Mouse (Mus musculus) layer of hippocampus, postnatal 14 days (tissue): ENCODE measurements around the gene Slc27a1. TPM values are rescaled to one million over a fixed set of nuclear protein-coding genes. Genes with fewer than 3 reads are reported as not detected.
"Not testable (repeated sequence)": the region's sequence is repeated elsewhere in the genome, so short reads cannot be mapped to it uniquely, and the experiment has no call there.

Experiments used
- DNase-seq, 2 experiments: peaks; one replicate each; pipeline ENCODE4 v3.0.0; 2021 to 2022; ENCODE audit warnings: low spot score in 2 of 2, mixed read lengths in 1 of 2
- long read RNA-seq, 2 experiments: library from polyadenylated mRNA; stranded (forward); transcript quantifications; one replicate each; pipeline ENCODE4 v2.0.0; 2021
- total RNA-seq, 2 experiments: library from RNA; stranded (reverse); gene quantifications; 2 replicates each; pipeline ENCODE4 v1.2.3; 2021

The Slc27a1 gene
- 100 to 1,000 TPM in 1 of 2 experiments, 10 to 100 TPM in 1; 90.9 to 101 TPM for total RNA-seq
- long read RNA-seq, experiment 1, transcript Slc27a1-205 (11 exons, 3,207 nt), result minor isoform, 5 of 190 reads
- long read RNA-seq, experiment 1, transcript Slc27a1-207 (13 exons, 2,730 nt), result major isoform, 22 of 190 reads
- long read RNA-seq, experiment 1, transcript Slc27a1-201 (14 exons, 2,795 nt), result minor isoform, 6 of 190 reads
- long read RNA-seq, experiment 1, partial matches to known transcripts, result 72 of 190 reads
- long read RNA-seq, experiment 1, other reads (novel, unspliced or antisense), result 85 of 190 reads
- long read RNA-seq, experiment 2, transcript Slc27a1-201 (14 exons, 2,795 nt), result minor isoform, 9 of 139 reads
- long read RNA-seq, experiment 2, transcript Slc27a1-207 (13 exons, 2,730 nt), result major isoform, 14 of 139 reads
- long read RNA-seq, experiment 2, partial matches to known transcripts, result 41 of 139 reads
- long read RNA-seq, experiment 2, other reads (novel, unspliced or antisense), result 73 of 139 reads

GRCm38 (mm10) chr8:71568387-71568937, at the start of gene Slc27a1:
Gene Slc27a1, plus strand, starts transcription at chr8:71568882.
- peak; percentile 68 to 85 for DNase-seq

GRCm38 (mm10) chr8:71519037-71519825, 49.5 kb upstream of the Slc27a1 start:
- DNase-seq, result peak in 1 of 2 experiments; percentile 41

- peak; percentile 88 to 89 for DNase-seq
Observed at GRCm38 (mm10) chr8:71521634-71522033, 47.0 kb upstream of the Slc27a1 start.

GRCm38 (mm10) chr8:71525226-71526050, 43.2 kb upstream of the Slc27a1 start, which contains the start of gene Ccdc194:
Gene Ccdc194, minus strand, starts transcription at chr8:71525711.
- DNase-seq, result no peak

GRCm38 (mm10) chr8:71526272-71526671, 42.4 kb upstream of the Slc27a1 start:
- no peak for DNase-seq

GRCm38 (mm10) chr8:71527162-71527870, 41.4 kb upstream of the Slc27a1 start:
- no peak for DNase-seq

GRCm38 (mm10) chr8:71528362-71529073, 40.2 kb upstream of the Slc27a1 start:
- no peak for DNase-seq

- DNase-seq, result not testable (repeated sequence)
Observed at GRCm38 (mm10) chr8:71530735-71531467, 37.8 kb upstream of the Slc27a1 start.

GRCm38 (mm10) chr8:71534263-71534810, 34.3 kb upstream of the Slc27a1 start:
- no peak for DNase-seq

- DNase-seq, result no peak
Observed at GRCm38 (mm10) chr8:71535663-71536062, 33.0 kb upstream of the Slc27a1 start.

GRCm38 (mm10) chr8:71537028-71537867, 31.4 kb upstream of the Slc27a1 start, which contains the start of gene Bst2:
Gene Bst2, minus strand, starts transcription at chr8:71537456.
- DNase-seq, result peak in 1 of 2 experiments; percentile 45

- DNase-seq, result peak; percentile 92 to 98
Observed at GRCm38 (mm10) chr8:71542632-71543343, 25.9 kb upstream of the Slc27a1 start, which contains the start of gene Mvb12a. Gene Mvb12a, plus strand, starts transcription at chr8:71542922.

- DNase-seq, result no peak
Observed at GRCm38 (mm10) chr8:71543755-71544154, 24.9 kb upstream of the Slc27a1 start.

GRCm38 (mm10) chr8:71545053-71545452, 23.6 kb upstream of the Slc27a1 start:
- DNase-seq, result no peak

- no peak for DNase-seq
Observed at GRCm38 (mm10) chr8:71547590-71547989, 21.1 kb upstream of the Slc27a1 start.

- no peak for DNase-seq
Observed at GRCm38 (mm10) chr8:71550754-71551153, 17.9 kb upstream of the Slc27a1 start.

- no peak for DNase-seq
Observed at GRCm38 (mm10) chr8:71552770-71553169, 15.9 kb upstream of the Slc27a1 start.
